Mouse (Mus musculus): ENCODE data around the gene Cytip.

The Cytip gene

DNA sequence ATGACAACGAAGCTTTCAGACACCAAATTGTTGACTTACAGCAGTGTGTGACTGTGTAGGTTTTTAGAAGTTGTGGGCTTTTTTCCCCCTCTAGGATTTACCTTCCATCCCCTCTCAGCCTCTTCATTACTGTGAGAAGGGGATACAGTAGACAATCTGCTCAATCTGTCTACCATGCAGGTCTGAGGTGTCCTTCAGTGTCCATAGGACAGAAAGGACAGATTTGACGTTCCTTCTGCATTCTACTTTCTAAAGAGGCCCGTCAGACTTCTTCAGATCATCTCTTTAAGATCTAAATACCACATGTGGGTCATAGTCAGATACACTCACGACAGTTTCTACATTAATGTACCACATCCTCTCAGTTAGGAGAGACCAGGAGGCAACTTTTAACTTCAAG is 33.5 kb downstream of the Cytip start:
- no peak for DNase-seq (ENCODE audit: low spot score in 2 of 2)

DNA sequence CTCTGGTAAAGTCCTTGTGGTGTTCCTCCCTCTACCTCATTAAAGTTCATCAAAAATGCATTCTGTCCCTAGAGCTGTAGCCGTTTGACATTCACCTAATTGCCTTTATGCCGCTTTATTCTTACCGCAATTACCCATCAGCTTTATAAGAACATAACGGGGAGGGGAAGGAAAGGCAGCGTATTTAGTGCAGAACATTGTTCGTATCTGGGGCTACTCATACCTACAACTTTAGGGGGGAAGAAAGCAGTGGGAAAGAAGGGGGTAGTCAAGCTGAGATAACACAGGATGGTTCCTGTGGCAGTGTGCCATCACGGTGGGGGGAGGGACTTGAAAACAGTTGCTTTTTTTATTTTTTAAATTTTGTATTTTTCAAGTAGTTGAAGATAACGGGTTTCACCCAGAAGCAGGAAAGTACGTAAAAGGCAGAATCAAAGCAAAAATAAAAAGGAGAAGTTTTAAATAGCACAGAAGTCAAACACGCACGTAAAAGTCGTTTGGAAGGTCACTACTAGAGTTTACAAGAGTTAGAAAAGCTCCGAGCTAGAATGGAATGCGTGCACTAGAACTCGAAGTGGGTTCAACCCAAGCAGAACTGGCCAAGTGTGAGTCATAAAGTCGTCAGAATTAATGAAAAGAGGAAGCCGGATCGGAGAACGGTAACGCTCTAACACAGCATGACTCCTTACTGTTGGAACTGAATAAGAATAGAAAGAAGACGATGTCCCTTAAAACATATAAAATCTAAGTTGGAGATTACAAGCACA is 34.6 kb downstream of the Cytip start:
- no peak for DNase-seq (ENCODE audit: low spot score in 2 of 2)

DNA sequence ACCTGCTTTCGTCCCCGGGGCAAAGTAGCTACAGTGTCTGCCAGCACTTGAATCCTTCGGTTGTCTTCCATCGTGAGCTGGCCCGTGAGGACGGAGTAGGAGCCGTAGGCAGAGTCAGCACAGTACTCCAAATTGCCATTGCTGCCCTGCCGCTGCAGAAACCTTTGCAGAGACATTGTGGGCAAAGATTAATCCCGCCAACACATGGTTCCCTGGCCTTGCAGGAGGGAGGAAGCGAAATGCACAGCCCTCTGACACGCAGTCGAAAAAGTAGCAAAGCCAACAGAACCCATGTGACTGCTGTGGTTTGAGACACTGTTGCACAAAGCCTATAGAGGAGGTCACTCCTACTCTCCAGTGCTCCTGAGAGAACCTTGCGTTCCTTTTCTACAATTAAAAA is 35.5 kb downstream of the Cytip start:
- DNase-seq (ENCODE audit: low spot score in 2 of 2) = no peak

DNA sequence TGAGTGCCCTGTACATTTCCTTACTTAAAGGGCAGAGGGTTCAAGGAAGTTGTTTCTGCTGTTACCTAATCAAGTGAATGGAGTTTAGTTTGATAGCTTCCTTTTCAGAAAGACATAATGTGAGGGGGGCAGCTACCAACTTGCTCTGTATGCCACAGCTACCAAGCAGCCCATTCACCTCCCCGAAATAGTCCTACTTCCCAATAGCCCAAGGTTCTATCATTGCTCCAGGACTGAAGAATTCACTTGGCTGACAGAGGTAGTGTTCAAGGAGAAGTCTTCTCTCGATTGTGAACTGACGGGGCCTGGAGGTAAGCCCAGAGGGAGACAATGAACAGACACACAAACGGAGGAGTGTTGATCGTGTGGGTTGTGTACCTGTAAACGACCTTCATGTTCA is 36.2 kb downstream of the Cytip start:
- DNase-seq (ENCODE audit: low spot score in 2 of 2) = no peak

DNA sequence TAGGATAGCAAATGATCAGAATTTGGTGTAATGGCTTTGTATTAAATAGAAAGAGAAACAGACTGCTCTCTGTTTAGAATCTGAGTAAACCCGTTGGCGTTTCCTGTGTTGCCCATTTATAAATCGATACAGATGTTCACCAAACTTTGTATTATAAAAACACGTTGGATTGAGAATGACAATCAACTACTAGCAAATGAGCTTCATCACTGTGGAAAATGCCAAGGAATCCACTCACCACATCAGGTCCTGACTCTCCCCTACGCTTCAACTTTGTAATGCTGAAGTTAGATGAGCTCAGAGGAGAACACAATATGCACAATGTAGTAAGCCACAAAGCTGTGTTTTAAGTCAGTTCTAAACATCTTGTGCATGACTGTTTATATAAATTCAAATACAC is 36.8 kb downstream of the Cytip start:
- DNase-seq (ENCODE audit: low spot score in 2 of 2) = no peak

DNA sequence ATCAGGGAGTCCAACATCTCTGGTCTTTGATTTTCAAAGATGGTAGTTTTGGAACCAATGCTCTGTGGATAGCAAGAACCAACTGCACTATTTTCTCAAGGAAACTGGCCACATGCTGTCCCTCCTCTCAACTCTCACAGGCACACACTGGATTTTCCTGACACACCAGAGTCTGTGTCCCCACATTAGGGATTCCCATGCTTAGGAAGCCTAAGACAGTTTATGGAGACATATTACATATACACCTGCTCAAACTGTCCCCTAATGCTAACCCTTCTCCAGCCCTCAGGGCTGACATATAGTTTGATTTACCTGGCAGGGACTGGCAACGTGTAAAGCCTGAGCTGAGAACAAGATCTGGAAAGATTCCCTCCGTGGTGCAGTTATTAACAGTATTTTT is 37.2 kb downstream of the Cytip start:
- no peak for DNase-seq (ENCODE audit: low spot score in 2 of 2)

DNA sequence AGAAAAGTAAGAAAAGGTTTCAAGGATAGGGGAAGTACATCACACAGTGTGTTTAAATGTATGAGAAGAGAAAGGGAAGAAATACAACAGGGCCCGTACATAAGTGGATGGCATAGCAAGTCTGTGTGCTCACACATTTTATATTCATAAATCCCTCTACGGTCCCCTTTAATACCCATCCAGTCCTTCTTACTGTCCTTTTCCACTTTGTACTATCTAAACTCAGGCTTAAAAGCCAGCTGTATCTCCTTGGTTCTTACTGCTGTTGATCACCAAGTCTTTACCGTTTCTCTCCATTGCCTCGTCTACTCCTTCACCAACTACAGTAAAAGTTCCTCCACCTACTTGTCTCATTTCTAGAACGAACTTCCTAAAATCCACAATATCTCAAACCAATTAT is 37.9 kb downstream of the Cytip start:
- DNase-seq (ENCODE audit: low spot score in 2 of 2) = no peak

DNA sequence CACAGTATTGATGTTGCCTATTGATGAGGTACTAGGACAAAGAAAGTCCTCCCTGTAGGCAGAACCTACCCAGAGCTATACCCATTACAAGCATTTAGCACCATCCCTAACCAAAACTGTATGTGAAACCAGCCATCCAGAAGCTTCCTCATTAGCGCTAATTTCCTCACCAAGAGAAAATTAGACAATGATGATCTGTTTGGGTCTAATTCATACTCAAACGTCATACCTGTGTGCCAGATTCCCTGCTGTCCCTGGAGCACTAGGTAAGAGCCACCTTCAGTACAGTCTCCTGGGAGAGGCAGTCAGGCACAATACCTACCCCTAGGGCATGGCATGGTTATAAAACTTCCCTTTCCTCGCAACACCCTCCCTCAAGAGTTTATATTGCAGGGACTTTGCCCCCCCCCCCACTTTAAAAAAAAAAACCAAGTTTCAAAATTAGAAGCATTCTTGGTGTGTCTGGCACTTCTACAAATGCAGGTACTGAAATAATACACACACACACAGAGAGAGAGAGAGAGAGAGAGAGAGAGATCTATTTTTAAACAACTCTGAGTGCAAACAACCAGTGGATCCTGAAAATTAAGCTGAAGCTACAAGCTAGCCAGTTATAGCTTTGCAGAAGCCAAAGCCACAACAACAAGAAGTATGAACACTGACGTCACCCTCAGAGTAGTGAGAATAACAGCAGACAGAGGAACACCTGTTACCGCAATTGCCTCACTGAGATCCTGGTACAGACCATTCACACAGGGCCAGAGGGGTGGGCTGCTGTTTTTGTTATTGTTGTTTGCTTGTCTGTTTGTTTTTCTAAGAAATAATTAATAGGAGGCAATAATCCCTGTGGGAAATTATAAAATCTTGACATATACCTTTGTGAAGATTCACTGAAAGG is 38.6 kb downstream of the Cytip start:
- no peak for DNase-seq (ENCODE audit: low spot score in 2 of 2)

DNA sequence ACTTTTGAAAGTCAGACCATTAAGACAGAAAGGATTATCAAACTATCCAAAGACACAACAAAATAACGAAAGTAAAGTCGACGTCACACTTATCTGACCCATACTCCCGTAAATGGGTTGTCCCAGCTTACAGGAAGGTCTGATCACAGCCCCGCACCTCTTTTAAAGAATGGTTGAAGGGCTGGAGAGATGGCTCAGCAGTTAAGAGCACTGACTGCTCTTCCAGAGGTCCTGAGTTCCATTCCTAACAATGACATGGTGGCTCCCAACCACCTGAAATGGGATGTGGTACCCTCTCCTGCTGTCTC is 39.3 kb downstream of the Cytip start:
- no peak for DNase-seq (ENCODE audit: low spot score in 2 of 2)

GRCm38 (mm10) chr2:58155271-58156107 is 39.8 kb downstream of the Cytip start:
- no peak for DNase-seq (ENCODE audit: low spot score in 2 of 2)

GRCm38 (mm10) chr2:58154555-58154954 is 40.8 kb downstream of the Cytip start:
- no peak for DNase-seq (ENCODE audit: low spot score in 2 of 2)

DNA sequence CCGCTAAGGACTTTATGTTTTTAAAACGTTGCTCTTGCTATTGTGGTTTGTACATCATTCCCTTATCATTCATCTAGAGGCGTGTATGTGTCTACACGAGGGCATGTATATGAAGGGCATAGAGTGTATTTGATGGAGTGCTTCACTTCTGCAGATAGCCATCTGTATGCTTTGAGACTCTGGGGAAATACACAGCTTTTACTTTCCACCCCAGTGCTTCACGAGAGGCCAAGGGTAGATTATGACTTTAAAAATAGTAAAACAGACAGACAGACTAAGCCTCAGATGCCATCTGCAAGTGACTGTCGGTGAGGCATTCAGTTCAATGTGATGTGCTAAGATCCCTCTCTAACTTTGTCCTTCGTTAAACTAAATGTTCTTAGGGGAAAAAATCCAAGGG is 41.6 kb downstream of the Cytip start:
- DNase-seq (ENCODE audit: low spot score in 2 of 2) = no peak

DNA sequence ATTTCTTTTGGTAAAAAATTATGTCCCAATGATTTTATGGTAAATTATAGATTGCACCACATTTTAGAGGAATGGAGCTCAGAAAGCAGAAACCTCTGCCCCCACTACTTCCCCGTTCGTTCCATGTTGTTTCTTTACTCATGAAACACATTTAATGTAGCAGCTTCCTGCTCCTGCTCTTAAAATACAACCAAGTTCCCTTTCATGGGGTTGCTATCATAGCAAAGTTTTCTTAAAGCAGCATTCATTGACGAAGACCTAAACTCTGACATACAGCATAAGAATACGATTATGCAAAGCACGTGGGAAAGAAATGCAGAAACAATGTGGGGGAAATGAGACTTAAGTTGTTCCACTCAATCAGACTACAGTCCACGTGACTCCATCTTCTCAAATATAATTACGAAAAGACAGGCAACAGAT is 45.3 kb downstream of the Cytip start:
- DNase-seq (ENCODE audit: low spot score in 2 of 2) = no peak

GRCm38 (mm10) chr2:58146572-58146971 is 48.8 kb downstream of the Cytip start:
- no peak for DNase-seq (ENCODE audit: low spot score in 2 of 2)

GRCm38 (mm10) chr2:58140531-58140930 is 54.8 kb downstream of the Cytip start:
- no peak for DNase-seq (ENCODE audit: low spot score in 2 of 2)

DNA sequence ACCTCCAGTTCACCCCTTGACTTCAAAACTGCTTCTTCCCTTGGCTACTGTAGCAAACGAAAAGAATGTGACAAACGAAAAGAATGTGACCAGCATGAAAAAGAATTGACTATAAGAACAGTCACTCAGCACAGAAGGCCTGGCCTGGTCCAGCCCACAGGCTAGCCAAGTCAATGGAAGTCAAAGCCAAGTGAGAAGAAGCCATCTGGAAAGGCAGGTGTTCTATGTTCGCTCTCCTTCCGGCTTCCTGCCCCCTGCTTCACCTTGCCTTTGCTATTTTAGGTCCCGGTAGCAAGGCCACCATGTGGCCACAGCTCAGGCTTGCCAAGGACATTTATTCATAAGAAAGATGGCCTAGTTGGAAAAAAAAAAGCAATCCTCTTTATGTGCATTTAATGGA is 56.7 kb downstream of the Cytip start:
- no peak for DNase-seq (ENCODE audit: low spot score in 2 of 2)

GRCm38 (mm10) chr2:58137676-58138075 is 57.7 kb downstream of the Cytip start:
- no peak for DNase-seq (ENCODE audit: low spot score in 2 of 2)

GRCm38 (mm10) chr2:58136526-58136925 is 58.8 kb downstream of the Cytip start:
- DNase-seq (ENCODE audit: low spot score in 2 of 2) = no peak

DNA sequence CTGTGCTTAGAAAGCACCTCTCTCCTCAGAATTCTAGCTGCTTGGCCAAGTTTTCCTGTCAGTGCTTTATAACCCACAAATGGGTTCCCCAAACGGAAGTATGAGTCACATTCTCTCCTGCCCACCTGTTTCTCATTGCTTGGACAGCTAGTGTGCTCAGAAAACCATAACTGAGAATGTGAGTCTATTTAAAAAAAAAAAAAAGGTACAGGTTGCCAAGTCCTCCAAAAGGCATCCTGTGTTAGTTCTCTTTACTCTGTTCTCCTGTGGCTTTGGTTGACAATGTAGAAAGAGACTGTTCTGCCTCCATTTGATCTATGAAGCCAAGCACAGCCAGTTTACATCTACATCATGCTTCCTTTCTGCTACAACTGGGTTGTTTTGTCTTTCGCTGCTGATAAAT is 60.3 kb downstream of the Cytip start:
- no peak for DNase-seq (ENCODE audit: low spot score in 2 of 2)

- DNase-seq (ENCODE audit: low spot score in 2 of 2) = no peak
Observed at GRCm38 (mm10) chr2:58132597-58132996, 62.7 kb downstream of the Cytip start.

- no peak for DNase-seq (ENCODE audit: low spot score in 2 of 2)
Observed at GRCm38 (mm10) chr2:58129903-58130302, 65.4 kb downstream of the Cytip start.

DNA sequence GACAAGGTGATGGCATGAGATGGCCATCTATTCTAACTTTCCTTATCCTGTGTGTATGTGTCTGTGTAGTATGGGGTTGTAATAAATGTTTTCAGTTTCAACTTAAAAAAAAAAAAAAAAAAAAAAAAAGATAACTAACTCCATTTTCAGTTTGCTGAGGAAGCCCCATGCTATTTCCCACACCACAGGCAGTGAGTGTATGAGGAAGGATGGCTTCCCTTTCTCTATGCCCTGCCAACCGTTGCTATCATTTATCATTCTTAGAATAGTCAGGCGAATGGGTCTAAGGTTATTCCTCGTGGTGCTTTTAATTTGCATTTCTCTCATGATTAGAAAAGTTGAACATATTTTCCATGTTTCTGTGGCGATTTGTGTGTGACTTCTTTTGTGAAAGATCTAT is 84.2 kb downstream of the Cytip start:
- DNase-seq (ENCODE audit: low spot score in 2 of 2) = no peak

Data from urinary bladder, postnatal 36 days (tissue).